Mouse (Mus musculus) heart, postnatal 0 days (tissue): ENCODE results near the gene Zbtb33.

Source experiments
- CTCF ChIP-seq: IDR thresholded peaks from 2 replicates; pipeline ENCODE4 v1.5.1; 2016; ENCODE audit warnings: antibody characterized with exemption, control low read depth, low read depth
- EP300 ChIP-seq: IDR thresholded peaks from 2 replicates; pipeline ENCODE4 v1.6.1; 2016; ENCODE audit warnings: antibody characterized with exemption, low read depth

DNA sequence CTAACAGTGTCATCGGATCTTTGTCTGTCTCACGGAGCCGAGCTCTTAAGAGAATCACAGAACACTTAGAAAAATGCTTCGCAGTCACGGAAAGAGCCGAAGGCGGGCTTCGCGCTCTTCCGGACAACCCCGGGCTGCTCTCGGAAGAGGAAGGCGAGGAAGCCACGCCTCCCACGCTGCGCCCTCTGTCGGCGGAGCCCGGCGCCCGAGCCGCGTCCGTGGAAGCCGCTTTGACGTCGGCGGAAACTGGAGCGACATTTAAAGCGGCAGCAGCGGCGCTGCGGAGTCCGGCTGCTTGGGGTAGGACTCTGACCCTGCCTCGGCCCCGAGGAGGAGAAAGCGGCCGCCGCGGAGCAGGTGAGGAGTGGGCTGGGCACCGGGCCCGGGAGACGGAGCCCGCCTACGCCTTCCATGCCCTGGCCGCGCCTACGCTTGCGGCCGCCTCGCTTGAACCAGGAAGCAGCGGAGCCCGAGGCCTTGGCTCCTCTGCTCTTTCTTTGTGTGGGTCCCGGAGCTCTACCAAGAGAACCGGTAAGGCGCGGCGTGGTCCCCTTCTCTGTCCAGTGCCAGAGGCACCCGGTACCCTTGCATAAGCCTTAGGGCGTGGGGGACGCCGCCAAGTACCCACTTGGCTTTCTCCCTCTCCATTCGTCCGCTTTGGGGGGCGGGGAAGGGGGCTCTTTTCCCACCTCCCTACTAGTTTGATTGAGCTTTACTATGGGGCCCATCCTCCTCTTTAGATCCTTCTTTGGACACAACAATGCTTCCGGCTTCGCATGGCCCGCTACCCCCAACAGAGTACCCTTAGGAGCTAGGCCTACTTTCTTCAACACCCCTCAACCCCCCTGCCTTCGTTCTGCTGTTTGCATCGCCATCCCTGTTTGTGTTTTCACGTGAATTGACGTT, at the start of gene Zbtb33:
- TF ChIP-seq CTCF: peak; percentile 70
- TF ChIP-seq EP300: no peak
